Mouse (Mus musculus): ENCODE measurements at regions not wholly inside any gene's neighbourhood (a gene's known extent, or its start where the extent isn't known, plus 50 kb on each side); places are given as distances from the start of the nearest gene placed in this dataset.

- Histone ChIP-seq H3K36me3 (no peaks in the 10 kb centered on the region), H3K4me1 (peaks cover 11% of the 10 kb centered on the region), H3K9ac (replicated peaks) (no peak overlapping the region), H3K4me3 (no peak overlapping the region), H3K27me3 (no peaks in the 10 kb centered on the region), H3K27ac (replicated peaks) (no peak overlapping the region), H3K4me2 (replicated peaks) (no peak overlapping the region), H3K9me3 (no peaks in the 10 kb centered on the region)
- 82% methylated on average over 4 of the region's 4 CpGs for WGBS
- ATAC-seq (replicated peaks) = no peak
Observed at GRCm38 (mm10) chr13:107485400-107486017, 463.6 kb upstream of the Kif2a start.

- H3K27me3 ChIP-seq = no peaks in the 10 kb centered on the region
- ATAC-seq (replicated peaks) = no peak; the same call in 1 of the 2 replicates
- 42% methylated on average over 6 of the region's 6 CpGs for WGBS
- no peaks in the 10 kb centered on the region for H3K9me3 ChIP-seq
- H3K9ac ChIP-seq (replicated peaks) = no peak overlapping the region
- no peak overlapping the region for H3K4me3 ChIP-seq
- H3K4me2 ChIP-seq (replicated peaks) = no peak overlapping the region
- no peak overlapping the region; the same call in 1 of the 2 replicates for H3K27ac ChIP-seq (replicated peaks)
- H3K36me3 ChIP-seq = no peaks in the 10 kb centered on the region
- peaks cover 11% of the 10 kb centered on the region for H3K4me1 ChIP-seq
Observed at GRCm38 (mm10) chr13:107484630-107484998, 462.7 kb upstream of the Kif2a start.

- Histone ChIP-seq H3K27ac (replicated peaks) (no peak overlapping the region), H3K4me2 (replicated peaks) (no peak overlapping the region), H3K9ac (replicated peaks) (no peak overlapping the region), H3K9me3 (no peaks in the 10 kb centered on the region), H3K36me3 (no peaks in the 10 kb centered on the region), H3K4me3 (no peak overlapping the region), H3K4me1 (peaks cover 11% of the 10 kb centered on the region), H3K27me3 (no peaks in the 10 kb centered on the region)
- 24% methylated on average over 12 of the region's 12 CpGs for WGBS
- peak; percentile 82; the same call in 1 of the 2 replicates for ATAC-seq (replicated peaks)
Observed at GRCm38 (mm10) chr13:107483967-107484629, 462.2 kb upstream of the Kif2a start.

- no peaks in the 10 kb centered on the region for H3K36me3 ChIP-seq
- 40% methylated on average over 3 of the region's 3 CpGs for WGBS
- ATAC-seq (replicated peaks) = no peak; the same call in 1 of the 2 replicates
- no peak overlapping the region for H3K4me2 ChIP-seq (replicated peaks)
- peaks cover 13% of the 10 kb centered on the region for H3K4me1 ChIP-seq
- no peak overlapping the region for H3K27ac ChIP-seq (replicated peaks)
- H3K9ac ChIP-seq (replicated peaks) = no peak overlapping the region
- H3K27me3 ChIP-seq = no peaks in the 10 kb centered on the region
- no peak overlapping the region for H3K4me3 ChIP-seq
- no peaks in the 10 kb centered on the region for H3K9me3 ChIP-seq
Observed at GRCm38 (mm10) chr13:107475166-107475565, 453.2 kb upstream of the Kif2a start.

- Histone ChIP-seq H3K9me3 (no peaks in the 10 kb centered on the region), H3K27me3 (no peaks in the 10 kb centered on the region), H3K36me3 (no peaks in the 10 kb centered on the region), H3K27ac (replicated peaks) (no peak overlapping the region), H3K4me1 (peaks cover 20% of the 10 kb centered on the region), H3K4me2 (replicated peaks) (peak overlapping the region; percentile 44), H3K9ac (replicated peaks) (no peak overlapping the region), H3K4me3 (peak overlapping the region; percentile 22; the same call in 1 of the 2 replicates)
- ATAC-seq (replicated peaks) = peak; percentile 65
- 3% methylated on average over 13 of the region's 13 CpGs for WGBS
Observed at GRCm38 (mm10) chr13:107469491-107470276, 447.8 kb upstream of the Kif2a start.

- Histone ChIP-seq H3K27ac (replicated peaks) (no peak overlapping the region), H3K9ac (replicated peaks) (no peak overlapping the region), H3K27me3 (no peaks in the 10 kb centered on the region), H3K4me2 (replicated peaks) (no peak overlapping the region), H3K9me3 (no peaks in the 10 kb centered on the region), H3K36me3 (no peaks in the 10 kb centered on the region), H3K4me1 (peaks cover 14% of the 10 kb centered on the region), H3K4me3 (no peak overlapping the region)
- ATAC-seq (replicated peaks) = no peak
- WGBS = 89% methylated on average over 7 of the region's 7 CpGs
Observed at GRCm38 (mm10) chr13:107462791-107463190, 440.9 kb upstream of the Kif2a start.

- peak overlapping the region; percentile 24 for H3K4me2 ChIP-seq (replicated peaks)
- peaks cover 14% of the 10 kb centered on the region for H3K4me1 ChIP-seq
- peak; percentile 98 for ATAC-seq (replicated peaks)
- no peak overlapping the region for H3K4me3 ChIP-seq
- no peaks in the 10 kb centered on the region for H3K9me3 ChIP-seq
- H3K36me3 ChIP-seq = no peaks in the 10 kb centered on the region
- no peaks in the 10 kb centered on the region for H3K27me3 ChIP-seq
- 0 out of 2 replicates have a peak overlapping the region, but pooled peaks have one; percentile 4 for H3K9ac ChIP-seq (replicated peaks)
- peak overlapping the region; percentile 67 for H3K27ac ChIP-seq (replicated peaks)
- WGBS = 14% methylated on average over 16 of the region's 16 CpGs
Observed at GRCm38 (mm10) chr13:107461048-107461912, 439.4 kb upstream of the Kif2a start.

- Histone ChIP-seq H3K36me3 (no peaks in the 10 kb centered on the region), H3K27me3 (no peaks in the 10 kb centered on the region), H3K9ac (replicated peaks) (no peak overlapping the region), H3K27ac (replicated peaks) (no peak overlapping the region), H3K4me2 (replicated peaks) (no peak overlapping the region), H3K9me3 (no peaks in the 10 kb centered on the region), H3K4me1 (peaks cover 14% of the 10 kb centered on the region), H3K4me3 (no peak overlapping the region)
- no peak for ATAC-seq (replicated peaks)
- WGBS = 74% methylated on average over 4 of the region's 4 CpGs
Observed at GRCm38 (mm10) chr13:107458730-107459129, 436.8 kb upstream of the Kif2a start.

- Histone ChIP-seq H3K27me3 (no peaks in the 10 kb centered on the region), H3K4me2 (replicated peaks) (no peak overlapping the region), H3K27ac (replicated peaks) (no peak overlapping the region), H3K9ac (replicated peaks) (no peak overlapping the region), H3K36me3 (no peaks in the 10 kb centered on the region), H3K4me3 (no peak overlapping the region), H3K9me3 (no peaks in the 10 kb centered on the region), H3K4me1 (peaks cover 14% of the 10 kb centered on the region)
- no peak for ATAC-seq (replicated peaks)
- 82% methylated on average over 10 of the region's 10 CpGs for WGBS
Observed at GRCm38 (mm10) chr13:107457270-107457669, 435.3 kb upstream of the Kif2a start.

GRCm38 (mm10) chr13:107456394-107456793, 434.5 kb upstream of the Kif2a start:
- no peak overlapping the region for H3K4me2 ChIP-seq (replicated peaks)
- H3K9ac ChIP-seq (replicated peaks) = no peak overlapping the region
- H3K4me3 ChIP-seq = no peak overlapping the region
- 79% methylated on average over 2 of the region's 2 CpGs for WGBS
- no peaks in the 10 kb centered on the region for H3K27me3 ChIP-seq
- H3K9me3 ChIP-seq = no peaks in the 10 kb centered on the region
- no peak overlapping the region for H3K27ac ChIP-seq (replicated peaks)
- peaks cover 6% of the 10 kb centered on the region for H3K4me1 ChIP-seq
- H3K36me3 ChIP-seq = no peaks in the 10 kb centered on the region
- ATAC-seq (replicated peaks) = no peak

- Histone ChIP-seq H3K27me3 (no peaks in the 10 kb centered on the region), H3K36me3 (no peaks in the 10 kb centered on the region), H3K9me3 (no peaks in the 10 kb centered on the region), H3K4me3 (no peak overlapping the region), H3K4me2 (replicated peaks) (peak overlapping the region; percentile 12; the same call in 1 of the 2 replicates), H3K4me1 (peaks cover 8% of the 10 kb centered on the region; the same call in 1 of the 2 replicates), H3K9ac (replicated peaks) (no peak overlapping the region), H3K27ac (replicated peaks) (peak overlapping the region; percentile 12; the same call in 1 of the 2 replicates)
- ATAC-seq (replicated peaks) = peak; percentile 95
- WGBS = 40% methylated on average over 11 of the region's 11 CpGs
Observed at GRCm38 (mm10) chr13:107449598-107450179, 427.8 kb upstream of the Kif2a start.
